Mouse (Mus musculus) megakaryocyte, embryonic 14.5 days (primary cell): ENCODE measurements around the gene Hspa2.

Source experiments
- FLI1 ChIP-seq: IDR thresholded peaks from 2 replicates; pipeline ENCODE4 v1.6.1; 2012; ENCODE audit warnings: low read length, inconsistent platforms, mixed read lengths
- GATA1 ChIP-seq: IDR thresholded peaks from 3 replicates; pipeline ENCODE4 v1.6.1; 2012; ENCODE audit warnings: mixed read lengths, low read length, inconsistent platforms, borderline replicate concordance

DNA sequence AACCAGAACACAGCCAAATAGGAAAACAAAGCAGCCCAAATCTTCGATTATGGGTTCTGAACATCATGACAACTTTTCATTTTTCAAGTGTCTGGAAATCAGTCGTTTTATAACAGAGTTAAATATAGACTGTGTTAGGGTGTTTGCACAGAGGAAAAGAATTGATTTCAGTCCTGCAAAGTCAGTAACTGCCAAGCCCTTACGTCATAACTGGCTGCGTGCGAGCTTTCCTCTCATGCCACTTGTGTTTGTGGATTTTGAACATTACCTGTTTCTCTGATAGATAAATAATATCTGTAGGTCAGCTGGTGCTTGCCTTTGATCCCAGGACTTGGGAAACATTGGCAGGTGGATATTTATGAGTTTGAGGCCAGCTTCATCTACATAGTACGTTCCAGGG is 27.5 kb downstream of the Hspa2 start:
- TF ChIP-seq GATA1: no peak
- no peak for TF ChIP-seq FLI1
